Mouse (Mus musculus) monocyte, adult 2 months (primary cell): ENCODE data around the gene Hoxa4.

Source experiments
- DNase-seq, 2 experiments: peaks; one replicate each; pipeline ENCODE4 v3.0.0; 2022; ENCODE audit warnings: low spot score in 2 of 2, low read depth in 1 of 2

The Hoxa4 gene

DNA sequence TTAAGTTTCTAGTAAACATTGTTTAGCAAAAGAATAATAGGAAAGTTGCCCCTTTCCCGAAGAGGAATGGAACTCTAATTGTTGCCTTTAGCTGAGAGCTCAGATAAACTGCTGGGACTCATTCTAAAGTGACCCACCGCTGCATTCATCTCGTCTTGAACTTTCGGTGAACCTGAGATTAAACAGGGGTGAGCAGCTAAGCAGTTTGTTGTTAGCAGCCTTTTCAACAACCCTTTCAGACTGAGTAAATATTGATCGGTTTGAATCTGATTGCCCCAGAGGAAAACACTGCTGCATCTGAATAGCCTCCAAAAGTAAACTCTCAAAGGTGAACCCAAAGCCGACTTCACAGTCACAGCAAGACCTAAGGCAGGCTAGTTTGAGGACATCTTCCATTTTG, 38.3 kb downstream of the Hoxa4 start:
- no peak for DNase-seq

DNA sequence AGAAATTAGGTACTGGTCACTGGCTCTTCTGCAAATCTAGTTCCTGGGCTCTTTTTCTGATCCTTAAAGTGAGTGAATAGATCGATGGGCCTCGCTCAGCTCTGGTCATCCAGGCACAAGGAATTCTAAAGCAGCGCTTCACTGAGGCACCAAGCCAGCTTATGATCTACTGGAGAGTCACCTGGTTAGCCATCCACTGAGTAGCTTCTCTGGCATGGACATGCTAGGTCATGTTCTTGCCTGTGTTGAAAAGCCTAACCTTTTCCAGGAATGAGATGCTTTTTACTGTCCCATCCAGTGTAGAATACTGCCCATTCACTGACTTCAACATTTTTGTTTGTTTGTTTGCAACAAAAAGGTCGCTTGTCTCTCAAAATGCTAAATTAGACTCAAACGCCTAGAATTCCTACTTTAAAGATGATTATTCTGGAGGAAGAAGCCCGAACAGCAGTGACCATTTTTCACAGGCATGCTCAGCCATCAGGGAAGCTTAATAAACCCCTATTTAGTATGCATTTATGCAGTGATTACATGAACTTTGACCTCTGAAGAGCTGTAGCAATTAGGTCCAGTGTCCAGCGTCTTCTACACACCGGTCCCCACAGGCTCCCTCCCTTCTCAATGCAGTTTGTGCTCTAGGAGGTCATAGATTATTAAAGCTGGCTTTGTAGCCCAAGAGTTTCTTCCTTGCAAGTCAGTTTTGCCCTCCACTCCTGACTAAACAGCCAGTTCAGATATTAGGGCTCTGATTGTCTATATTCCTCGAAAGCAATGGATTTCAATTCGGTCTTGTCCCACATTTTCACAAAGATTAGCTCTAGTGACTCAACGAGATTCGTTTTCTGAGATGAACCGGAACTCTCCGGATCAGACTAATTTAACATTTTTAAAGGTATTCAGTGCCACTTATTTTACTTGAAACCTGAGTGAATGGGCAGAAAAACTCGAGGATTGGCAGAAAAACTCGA, 39.0 kb downstream of the Hoxa4 start:
- DNase-seq: no peak

DNA sequence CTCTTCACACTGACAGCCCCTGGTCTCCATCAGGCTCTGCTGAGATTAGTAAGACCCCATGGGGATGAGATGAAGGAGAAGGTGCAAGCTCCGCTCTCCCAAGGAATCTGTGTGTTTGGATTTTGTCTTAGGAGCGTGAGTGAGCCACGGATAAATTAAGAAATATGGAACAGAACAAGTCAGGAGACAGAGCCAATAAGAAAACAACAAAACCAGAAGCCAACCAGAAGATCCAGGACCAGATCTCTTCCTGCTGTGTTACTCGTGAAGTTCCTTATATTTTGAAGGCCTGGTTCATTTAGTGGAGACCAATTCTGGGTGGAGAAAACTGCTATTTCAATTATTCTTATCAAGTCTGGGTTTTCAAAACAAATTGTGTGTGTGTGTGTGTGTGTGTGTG, 40.0 kb downstream of the Hoxa4 start:
- no peak for DNase-seq

DNA sequence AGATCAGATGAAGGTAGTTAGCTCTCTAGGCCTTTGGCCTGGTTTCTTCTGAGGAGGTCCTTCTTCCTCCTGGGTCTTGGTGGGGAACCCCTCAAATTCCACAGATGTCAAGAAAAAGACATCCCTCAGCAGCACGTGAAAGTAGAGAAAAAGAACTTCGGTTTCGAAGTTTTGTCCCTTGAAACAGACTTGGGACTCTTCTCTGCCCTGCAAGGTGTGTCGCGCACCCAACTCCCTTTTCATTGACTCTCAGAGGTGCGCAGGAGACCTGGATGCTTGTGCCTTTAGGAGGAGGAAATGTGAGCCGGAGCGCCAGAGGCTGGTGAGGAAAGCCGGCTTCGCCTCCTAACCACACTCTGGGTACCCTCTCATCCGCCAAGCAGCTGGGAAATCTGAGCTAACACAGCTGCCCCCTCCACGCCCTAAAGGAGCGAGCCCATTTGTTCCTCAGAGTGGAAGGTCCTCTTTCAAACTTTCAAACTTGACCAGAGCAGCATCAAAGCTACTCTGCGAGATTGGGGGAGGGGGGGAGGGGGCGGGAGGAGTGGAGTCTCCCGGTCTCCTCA, 41.1 kb downstream of the Hoxa4 start:
- DNase-seq: no peak
